Mouse (Mus musculus) forebrain, embryonic 13.5 days (tissue): Measurements from ENCODE around the gene Hsd17b11. TPM values are rescaled to one million over a fixed set of nuclear protein-coding genes. Genes with fewer than 3 reads are reported as not detected.
"Not testable (repeated sequence)": the region's sequence is repeated elsewhere in the genome, so short reads cannot be mapped to it uniquely, and the experiment has no call there.

ENCODE experiments used
- ATAC-seq: fragments of 200-750 bp; cut with Nextera tagmentation; 2 replicates; pipeline ENCODE4 v1.8.0; 2017
- H3K27ac ChIP-seq: fragments of 300-500 bp; sonication (generic); 2 replicates; pipeline ENCODE4 v1.5.1; 2015; ENCODE audit warnings: inconsistent platforms, mild to moderate bottlenecking, moderate library complexity
- H3K27me3 ChIP-seq: fragments of 300-500 bp; sonication (generic); 2 replicates; pipeline ENCODE4 v1.6.1; 2015; ENCODE audit warnings: mild to moderate bottlenecking, inconsistent platforms
- H3K36me3 ChIP-seq: fragments of 300-500 bp; sonication (generic); 2 replicates; pipeline ENCODE4 v1.6.1; 2015; ENCODE audit warnings: mild to moderate bottlenecking, inconsistent platforms; ENCODE audit not compliant: poor library complexity, severe bottlenecking
- H3K4me1 ChIP-seq: fragments of 300-500 bp; sonication (generic); 2 replicates; pipeline ENCODE4 v1.6.1; 2015; ENCODE audit warnings: inconsistent platforms
- H3K4me2 ChIP-seq: fragments of 300-500 bp; sonication (generic); 2 replicates; pipeline ENCODE4 v1.6.1; 2015; ENCODE audit warnings: inconsistent platforms, mild to moderate bottlenecking, moderate library complexity
- H3K4me3 ChIP-seq: fragments of 300-500 bp; sonication (generic); 2 replicates; pipeline ENCODE4 v1.5.1; 2015; ENCODE audit warnings: mild to moderate bottlenecking, inconsistent platforms
- H3K9ac ChIP-seq: fragments of 300-500 bp; sonication (generic); 2 replicates; pipeline ENCODE4 v1.6.1; 2015; ENCODE audit warnings: mild to moderate bottlenecking, inconsistent platforms
- H3K9me3 ChIP-seq: fragments of 300-500 bp; sonication (generic); replicated peaks from 2 replicates; pipeline ENCODE4 v1.6.1; 2016; ENCODE audit warnings: inconsistent platforms
- WGBS: fragments of 180-500 bp; shearing (Covaris S2); methylation state at CpG from one replicate; pipeline ENCODE4 v1.1.7; 2015; 5-methylcytosine and 5-hydroxymethylcytosine counted together
- polyA plus RNA-seq: library from polyadenylated mRNA; unstranded; fragments of >200 nt; fragmentation: Nextera tagmentation; extraction: Ambion mirVana; gene quantifications from 2 replicates; pipeline ENCODE4 v1.2.1, GENCODE M21; 2015

Gene Hsd17b11
- polyA plus RNA-seq, 1 experiment from 2014 or later, result 1.1 TPM

DNA sequence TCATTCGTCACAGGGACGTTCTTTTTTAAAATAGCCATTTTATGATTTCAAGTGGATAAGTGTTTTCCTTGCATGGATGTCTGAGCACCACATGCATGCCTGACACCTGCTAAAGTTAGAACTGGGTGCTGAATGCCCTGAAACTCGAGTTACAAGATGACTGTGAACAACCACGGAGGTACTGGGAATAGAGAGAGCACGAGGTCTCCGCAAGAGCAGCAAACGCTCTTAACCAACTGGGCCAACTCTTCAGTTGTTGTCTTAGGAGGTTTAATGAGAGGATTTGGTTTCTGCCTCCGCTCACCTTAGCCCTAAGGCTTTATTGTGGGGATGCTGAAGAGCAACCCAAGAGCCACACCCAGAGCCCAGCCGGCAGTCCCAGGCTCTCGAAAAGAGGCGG lies 3.0 kb upstream of the Hsd17b11 start:
- no peak overlapping the region for H3K4me2 ChIP-seq
- H3K27me3 ChIP-seq, result peaks cover 25% of the 10 kb centered on the region
- no peak overlapping the region for H3K9ac ChIP-seq
- 67% methylated on average over 11 of the region's 11 CpGs for WGBS
- no peak overlapping the region for H3K4me3 ChIP-seq
- peaks cover 5% of the 10 kb centered on the region; the same call in 1 of the 2 replicates for H3K4me1 ChIP-seq
- H3K27ac ChIP-seq, result no peak overlapping the region
- ATAC-seq, result no peak
- H3K36me3 ChIP-seq, result no peaks in the 10 kb centered on the region
- H3K9me3 ChIP-seq, result no peaks in the 10 kb centered on the region

DNA sequence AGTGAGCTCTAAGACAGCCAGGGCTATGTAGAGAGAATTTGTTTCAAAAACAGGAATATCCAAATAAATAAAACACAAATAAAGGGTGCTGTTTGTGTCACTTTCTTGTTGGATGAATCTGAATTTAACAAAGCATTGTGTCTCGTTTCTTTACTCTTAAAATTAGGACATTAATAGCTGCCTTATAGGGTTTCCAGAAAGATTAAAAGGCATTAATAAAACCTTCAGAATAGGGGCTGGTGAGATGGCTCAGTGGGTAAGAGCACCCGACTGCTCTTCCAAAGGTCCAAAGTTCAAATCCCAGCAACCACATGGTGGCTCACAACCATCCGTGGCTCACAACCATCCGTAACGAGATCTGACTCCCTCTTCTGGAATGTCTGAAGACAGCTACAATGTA lies 2.5 kb upstream of the Hsd17b11 start:
- 86% methylated on average over 5 of the region's 5 CpGs for WGBS
- not testable (repeated sequence) for H3K4me2 ChIP-seq, ATAC-seq, H3K4me1 ChIP-seq, H3K36me3 ChIP-seq, H3K9me3 ChIP-seq, H3K4me3 ChIP-seq, H3K27ac ChIP-seq, H3K9ac ChIP-seq
- H3K27me3 ChIP-seq, result peaks cover 25% of the 10 kb centered on the region

GRCm38 (mm10) chr5:104023289-104024020 lies 1.7 kb upstream of the Hsd17b11 start:
- Histone ChIP-seq H3K4me3 (no peak overlapping the region), H3K4me2 (no peak overlapping the region), H3K9me3 (no peaks in the 10 kb centered on the region), H3K27me3 (peaks cover 25% of the 10 kb centered on the region), H3K9ac (no peak overlapping the region), H3K4me1 (peaks cover 5% of the 10 kb centered on the region; the same call in 1 of the 2 replicates), H3K36me3 (no peaks in the 10 kb centered on the region), H3K27ac (no peak overlapping the region)
- ATAC-seq, result no peak
- WGBS, result 74% methylated on average over 8 of the region's 8 CpGs

GRCm38 (mm10) chr5:104022558-104022957 lies 839 bp upstream of the Hsd17b11 start:
- ATAC-seq, result no peak
- 42% methylated on average over 5 of the region's 5 CpGs for WGBS
- no peak overlapping the region for H3K4me3 ChIP-seq
- H3K9ac ChIP-seq, result no peak overlapping the region
- peak overlapping the region; percentile 81 for H3K4me2 ChIP-seq
- no peaks in the 10 kb centered on the region for H3K9me3 ChIP-seq
- H3K27ac ChIP-seq, result no peak overlapping the region
- H3K27me3 ChIP-seq, result peaks cover 25% of the 10 kb centered on the region
- peaks cover 5% of the 10 kb centered on the region; the same call in 1 of the 2 replicates for H3K4me1 ChIP-seq
- H3K36me3 ChIP-seq, result no peaks in the 10 kb centered on the region

- no peak overlapping the region for H3K9ac ChIP-seq
- no peaks in the 10 kb centered on the region for H3K27me3 ChIP-seq
- H3K36me3 ChIP-seq, result no peaks in the 10 kb centered on the region
- H3K4me3 ChIP-seq, result no peak overlapping the region
- no peaks in the 10 kb centered on the region for H3K4me1 ChIP-seq
- ATAC-seq, result no peak
- no peaks in the 10 kb centered on the region for H3K9me3 ChIP-seq
- H3K4me2 ChIP-seq, result no peak overlapping the region
- no peak overlapping the region for H3K27ac ChIP-seq
Observed at GRCm38 (mm10) chr5:104011419-104011818, 10.3 kb downstream of the Hsd17b11 start.

DNA sequence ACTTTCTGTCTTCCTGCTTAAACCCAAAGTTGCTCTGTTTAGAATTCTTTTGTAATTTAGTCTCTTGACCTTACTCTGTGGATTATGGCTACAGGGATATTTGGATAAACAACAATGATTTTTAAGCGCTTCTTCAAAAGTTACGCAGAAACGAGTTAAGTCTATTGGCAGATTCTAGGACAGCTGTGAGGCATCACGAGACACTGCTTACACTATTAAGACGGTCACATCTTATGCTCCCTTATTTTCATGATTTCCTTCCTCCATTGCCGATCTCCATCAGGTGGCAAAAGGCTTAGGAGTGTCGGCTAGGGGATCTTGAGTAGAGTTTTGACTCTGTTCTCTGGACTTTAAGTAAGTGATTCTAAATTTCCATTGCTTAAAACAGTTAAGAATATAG lies 11.5 kb downstream of the Hsd17b11 start:
- WGBS, result 94% methylated on average over 7 of the region's 7 CpGs
- Histone ChIP-seq H3K36me3 (no peaks in the 10 kb centered on the region), H3K4me1 (no peaks in the 10 kb centered on the region), H3K4me3 (no peak overlapping the region), H3K4me2 (no peak overlapping the region), H3K27me3 (no peaks in the 10 kb centered on the region), H3K27ac (no peak overlapping the region), H3K9me3 (no peaks in the 10 kb centered on the region), H3K9ac (no peak overlapping the region)
- no peak for ATAC-seq

DNA sequence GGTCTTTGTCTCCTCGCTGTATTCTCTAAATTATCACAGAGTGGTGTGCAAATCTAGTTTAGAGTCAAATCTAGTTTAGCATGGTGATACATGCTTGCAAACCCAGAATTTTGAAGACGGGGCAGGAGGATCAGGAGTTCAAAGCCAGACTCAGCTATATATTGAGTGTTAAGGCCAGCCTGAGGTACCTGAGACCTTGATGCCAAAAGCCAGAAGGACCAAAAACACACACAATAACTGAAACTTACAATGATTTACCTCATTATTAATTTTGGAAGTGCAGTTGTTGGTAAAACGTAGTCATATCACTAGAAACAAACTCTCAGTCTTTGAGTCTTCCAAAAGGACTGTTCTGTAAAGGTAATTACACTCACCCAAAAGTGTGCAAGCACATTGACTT lies 12.3 kb downstream of the Hsd17b11 start:
- ATAC-seq, result no peak
- no peak overlapping the region for H3K4me2 ChIP-seq
- no peak overlapping the region for H3K27ac ChIP-seq
- no peaks in the 10 kb centered on the region for H3K27me3 ChIP-seq
- no peaks in the 10 kb centered on the region for H3K4me1 ChIP-seq
- H3K9ac ChIP-seq, result no peak overlapping the region
- H3K36me3 ChIP-seq, result no peaks in the 10 kb centered on the region
- 93% methylated on average over 3 of the region's 3 CpGs for WGBS
- no peaks in the 10 kb centered on the region for H3K9me3 ChIP-seq
- no peak overlapping the region for H3K4me3 ChIP-seq

- Histone ChIP-seq H3K4me3 (no peak overlapping the region), H3K27me3 (no peaks in the 10 kb centered on the region), H3K4me1 (peaks cover 5% of the 10 kb centered on the region), H3K4me2 (no peak overlapping the region), H3K9ac (no peak overlapping the region), H3K36me3 (no peaks in the 10 kb centered on the region), H3K9me3 (no peaks in the 10 kb centered on the region), H3K27ac (no peak overlapping the region)
- WGBS, result 73% methylated on average over 5 of the region's 5 CpGs
- no peak for ATAC-seq
Observed at GRCm38 (mm10) chr5:104007801-104008200, 13.9 kb downstream of the Hsd17b11 start.

DNA sequence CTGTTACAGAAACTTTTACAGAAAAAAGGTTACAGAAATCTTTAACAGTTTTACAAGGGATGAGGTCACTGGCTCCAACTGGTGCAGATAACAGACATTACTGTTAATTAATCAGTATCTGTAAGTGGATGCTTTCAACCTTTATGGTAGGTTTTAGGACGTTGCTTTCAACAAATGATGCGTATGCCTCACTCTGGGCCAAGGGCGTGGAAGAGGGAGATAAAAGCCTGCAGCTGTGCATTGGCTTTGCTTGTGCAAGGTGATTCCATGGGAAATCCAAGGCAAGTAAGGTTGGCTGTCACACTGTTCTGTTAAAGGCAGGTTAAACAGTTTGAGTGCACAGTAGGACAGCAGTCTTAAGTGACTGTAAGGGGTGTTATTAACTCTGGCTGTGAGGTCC lies 14.9 kb downstream of the Hsd17b11 start:
- no peak for ATAC-seq
- Histone ChIP-seq H3K27me3 (no peaks in the 10 kb centered on the region), H3K4me3 (no peak overlapping the region), H3K36me3 (no peaks in the 10 kb centered on the region), H3K27ac (no peak overlapping the region), H3K4me2 (no peak overlapping the region), H3K9me3 (no peaks in the 10 kb centered on the region), H3K4me1 (peaks cover 11% of the 10 kb centered on the region), H3K9ac (no peak overlapping the region)
- WGBS, result 60% methylated on average over 3 of the region's 3 CpGs

- Histone ChIP-seq H3K4me2 (no peak overlapping the region), H3K9me3 (no peaks in the 10 kb centered on the region), H3K9ac (no peak overlapping the region), H3K27ac (no peak overlapping the region), H3K36me3 (no peaks in the 10 kb centered on the region), H3K27me3 (no peaks in the 10 kb centered on the region), H3K4me1 (peaks cover 11% of the 10 kb centered on the region), H3K4me3 (no peak overlapping the region)
- WGBS, result 92% methylated on average over 2 of the region's 2 CpGs
- ATAC-seq, result no peak
Observed at GRCm38 (mm10) chr5:104003955-104004354, 17.8 kb downstream of the Hsd17b11 start.

DNA sequence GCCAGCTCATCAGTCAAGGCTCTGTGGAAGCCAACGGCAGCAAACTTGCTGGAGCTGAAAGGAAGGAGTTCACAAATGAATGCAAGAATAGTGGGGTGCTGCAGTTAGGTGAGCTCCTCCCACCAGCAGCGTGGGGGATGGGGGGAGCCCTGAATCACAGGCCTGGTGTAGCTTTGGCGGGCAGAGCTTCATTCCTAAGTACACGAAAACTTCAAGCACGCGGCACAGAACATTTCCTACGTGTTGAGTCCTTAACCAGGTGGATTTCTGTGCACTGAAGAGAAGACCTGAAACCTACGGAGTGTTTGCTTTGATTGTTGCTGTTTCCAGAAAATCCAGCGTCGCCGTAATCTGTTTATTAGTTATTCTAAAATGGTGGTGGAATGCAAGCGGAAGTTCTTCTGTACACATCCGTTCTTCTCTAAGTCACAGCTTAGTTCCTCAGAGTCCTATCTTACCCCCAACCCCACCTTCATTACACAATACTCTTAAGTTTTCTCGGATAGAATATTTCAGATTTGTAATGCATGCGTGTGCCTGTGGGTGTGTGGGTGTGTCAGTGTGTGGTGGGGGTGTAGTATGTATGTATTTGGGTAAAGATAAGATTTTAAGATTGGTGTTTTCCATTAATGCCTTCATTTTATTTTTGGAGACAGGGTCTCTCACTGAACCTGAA lies 18.3 kb downstream of the Hsd17b11 start:
- H3K4me1 ChIP-seq, result peaks cover 11% of the 10 kb centered on the region
- no peaks in the 10 kb centered on the region for H3K27me3 ChIP-seq
- H3K36me3 ChIP-seq, result no peaks in the 10 kb centered on the region
- H3K4me2 ChIP-seq, result peak overlapping the region; percentile 51
- H3K4me3 ChIP-seq, result peak overlapping the region; percentile 9
- 49% methylated on average over 15 of the region's 15 CpGs for WGBS
- no peaks in the 10 kb centered on the region for H3K9me3 ChIP-seq
- no peak overlapping the region for H3K27ac ChIP-seq
- H3K9ac ChIP-seq, result peak overlapping the region; percentile 22
- ATAC-seq, result no peak

GRCm38 (mm10) chr5:104002549-104003255 lies 19.0 kb downstream of the Hsd17b11 start:
- H3K9me3 ChIP-seq, result no peaks in the 10 kb centered on the region
- WGBS, result 17% methylated on average over 18 of the region's 18 CpGs
- H3K27me3 ChIP-seq, result no peaks in the 10 kb centered on the region
- peaks cover 11% of the 10 kb centered on the region for H3K4me1 ChIP-seq
- ATAC-seq, result 0 out of 2 replicates have a peak, but pooled peaks have one; percentile 27
- H3K36me3 ChIP-seq, result no peaks in the 10 kb centered on the region
- peak overlapping the region; percentile 51 for H3K4me2 ChIP-seq
- peak overlapping the region; percentile 9 for H3K4me3 ChIP-seq
- no peak overlapping the region for H3K27ac ChIP-seq
- H3K9ac ChIP-seq, result peak overlapping the region; percentile 22
